ENCODE assay signal across 13 mouse cellular contexts in the genomic region with DNA sequence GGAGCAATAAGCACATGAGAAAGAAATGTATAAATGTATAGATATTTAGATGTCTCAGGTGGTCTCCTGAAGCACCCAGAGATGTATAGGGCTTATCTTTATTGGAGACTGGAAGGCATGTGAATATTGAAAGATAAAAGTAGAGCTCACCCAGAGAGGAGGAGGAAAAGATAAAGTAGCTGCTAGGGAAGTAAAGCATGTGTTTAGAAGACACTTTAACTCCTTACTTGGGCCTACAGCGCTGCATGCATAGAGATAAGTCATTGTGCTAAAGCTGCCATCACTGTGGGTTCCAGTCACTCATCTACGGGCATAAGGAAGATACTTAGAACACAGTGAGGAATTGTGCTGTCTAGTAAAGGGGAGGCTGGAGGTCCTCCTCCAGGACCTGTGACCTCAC.
"Had no signal": no experiment of that assay in that cellular context is flagged by ENCODE, and none has a peak within 500 bp of the region (broad histone marks: within the 10 kb centered on the region; RNA-seq: fewer than 3 reads in every experiment).

No protein-coding gene starts in this region.

- H3K4me1 ChIP-seq: intestine, embryonic 15.5 days; limb, embryonic 15.5 days; lung, embryonic 15.5 days; midbrain, embryonic 15.5 days; neural tube, embryonic 12.5 days had no signal

- H3K4me3 ChIP-seq: intestine, embryonic 15.5 days; left cerebral cortex, adult 2 months; limb, embryonic 15.5 days; lung, embryonic 15.5 days; midbrain, embryonic 15.5 days; neural tube, embryonic 12.5 days had no signal

- DNase-seq: kidney, adult 18-20 months; kidney, postnatal 10 days; kidney, postnatal 4 days; lung, postnatal 14 days; thymus, adult 18-20 months; thymus, postnatal 14 days had no signal

- H3K36me3 ChIP-seq: intestine, embryonic 15.5 days; lung, embryonic 15.5 days; midbrain, embryonic 15.5 days; neural tube, embryonic 12.5 days had no signal

- H3K27me3 ChIP-seq: intestine, embryonic 15.5 days; limb, embryonic 15.5 days; lung, embryonic 15.5 days; midbrain, embryonic 15.5 days; neural tube, embryonic 12.5 days had no signal

- ATAC-seq: intestine, embryonic 15.5 days; midbrain, embryonic 15.5 days had no signal

- H3K9ac ChIP-seq: intestine, embryonic 15.5 days; limb, embryonic 15.5 days; lung, embryonic 15.5 days; midbrain, embryonic 15.5 days; neural tube, embryonic 12.5 days had no signal

- H3K4me2 ChIP-seq: intestine, embryonic 15.5 days; limb, embryonic 15.5 days; lung, embryonic 15.5 days; midbrain, embryonic 15.5 days; neural tube, embryonic 12.5 days had no signal

- H3K27ac ChIP-seq: intestine, embryonic 15.5 days; limb, embryonic 15.5 days; lung, embryonic 15.5 days; macrophage; midbrain, embryonic 15.5 days; neural tube, embryonic 12.5 days had no signal

- H3K9me3 ChIP-seq: intestine, embryonic 15.5 days; limb, embryonic 15.5 days; lung, embryonic 15.5 days; midbrain, embryonic 15.5 days; neural tube, embryonic 12.5 days had no signal
